Mouse (Mus musculus): ENCODE results near the gene Sqor. TPM values are rescaled to one million over a fixed set of nuclear protein-coding genes. Genes with fewer than 3 reads are reported as not detected.

Gene Sqor
- 10 to 100 TPM; 30.3 to 35.1 TPM for total RNA-seq (2021)
- long read RNA-seq, experiment 1, transcript Sqor-201 (10 exons, 1,804 nt) = major isoform, 26 of 28 reads
- long read RNA-seq, experiment 1, partial matches to known transcripts = 0 of 28 reads
- long read RNA-seq, experiment 1, other reads (novel, unspliced or antisense) = 2 of 28 reads
- long read RNA-seq, experiment 2, transcript Sqor-201 (10 exons, 1,804 nt) = major isoform, 36 of 41 reads
- long read RNA-seq, experiment 2, partial matches to known transcripts = 1 of 41 reads
- long read RNA-seq, experiment 2, other reads (novel, unspliced or antisense) = 4 of 41 reads

- DNase-seq (ENCODE audit: low spot score in 2 of 2) = peak; percentile 54 to 57
Measured at GRCm38 (mm10) chr2:122765071-122765793, at the start of gene Sqor. Sqor (plus strand) TSS chr2:122765237.

- no peak for DNase-seq (ENCODE audit: low spot score in 2 of 2)
Measured at GRCm38 (mm10) chr2:122716301-122716842, 48.7 kb upstream of the Sqor start.

- DNase-seq (ENCODE audit: low spot score in 2 of 2) = no peak
Measured at GRCm38 (mm10) chr2:122719232-122719631, 45.8 kb upstream of the Sqor start.

- no peak for DNase-seq (ENCODE audit: low spot score in 2 of 2)
Measured at GRCm38 (mm10) chr2:122720564-122720963, 44.5 kb upstream of the Sqor start.

GRCm38 (mm10) chr2:122725604-122726003 is 39.4 kb upstream of the Sqor start:
- DNase-seq (ENCODE audit: low spot score in 2 of 2) = no peak

- DNase-seq (ENCODE audit: low spot score in 2 of 2) = no peak
Measured at GRCm38 (mm10) chr2:122731456-122731855, 33.6 kb upstream of the Sqor start.

- peak; percentile 73 to 82 for DNase-seq (ENCODE audit: low spot score in 2 of 2)
Measured at GRCm38 (mm10) chr2:122737894-122738830, 26.9 kb upstream of the Sqor start, which contains the start of gene Bloc1s6. Bloc1s6 (plus strand) TSS chr2:122738503.

- DNase-seq (ENCODE audit: low spot score in 2 of 2) = no peak
Measured at GRCm38 (mm10) chr2:122739023-122739422, 26.0 kb upstream of the Sqor start.

- no peak for DNase-seq (ENCODE audit: low spot score in 2 of 2)
Measured at GRCm38 (mm10) chr2:122746461-122746860, 18.6 kb upstream of the Sqor start.

- peak in 1 of 2 experiments; percentile 17 for DNase-seq (ENCODE audit: low spot score in 2 of 2)
Measured at GRCm38 (mm10) chr2:122753739-122754343, 11.2 kb upstream of the Sqor start.

- DNase-seq (ENCODE audit: low spot score in 2 of 2) = no peak
Measured at GRCm38 (mm10) chr2:122759791-122760190, 5.2 kb upstream of the Sqor start.

- DNase-seq (ENCODE audit: low spot score in 2 of 2) = no peak
Measured at GRCm38 (mm10) chr2:122762991-122763390, 2.0 kb upstream of the Sqor start.

- no peak for DNase-seq (ENCODE audit: low spot score in 2 of 2)
Measured at GRCm38 (mm10) chr2:122764526-122764925, 511 bp upstream of the Sqor start.

GRCm38 (mm10) chr2:122765794-122766145 is 733 bp downstream of the Sqor start:
- DNase-seq (ENCODE audit: low spot score in 2 of 2) = no peak

- no peak for DNase-seq (ENCODE audit: low spot score in 2 of 2)
Measured at GRCm38 (mm10) chr2:122771002-122771401, 6.0 kb downstream of the Sqor start.

GRCm38 (mm10) chr2:122772899-122773298 is 7.9 kb downstream of the Sqor start:
- no peak for DNase-seq (ENCODE audit: low spot score in 2 of 2)

- DNase-seq (ENCODE audit: low spot score in 2 of 2) = no peak
Measured at GRCm38 (mm10) chr2:122775491-122775890, 10.5 kb downstream of the Sqor start.

GRCm38 (mm10) chr2:122776823-122777222 is 11.8 kb downstream of the Sqor start:
- no peak for DNase-seq (ENCODE audit: low spot score in 2 of 2)

GRCm38 (mm10) chr2:122779967-122780366 is 14.9 kb downstream of the Sqor start:
- no peak for DNase-seq (ENCODE audit: low spot score in 2 of 2)

GRCm38 (mm10) chr2:122780447-122780846 is 15.4 kb downstream of the Sqor start:
- no peak for DNase-seq (ENCODE audit: low spot score in 2 of 2)
